Mouse (Mus musculus): ENCODE measurements around the gene Trak1.

Gene Trak1

GRCm38 (mm10) chr9:121394882-121395281 lies 97.6 kb downstream of the Trak1 start:
- 37% methylated on average over 2 of the region's 2 CpGs for WGBS

GRCm38 (mm10) chr9:121395812-121396211 lies 98.5 kb downstream of the Trak1 start:
- 77% methylated on average over 5 of the region's 5 CpGs for WGBS

GRCm38 (mm10) chr9:121398100-121398760 lies 100.9 kb downstream of the Trak1 start:
- 29% methylated on average over 17 of the region's 17 CpGs for WGBS

GRCm38 (mm10) chr9:121398761-121399160 lies 101.5 kb downstream of the Trak1 start:
- 15% methylated on average over 7 of the region's 7 CpGs for WGBS

GRCm38 (mm10) chr9:121400608-121401007 lies 103.3 kb downstream of the Trak1 start:
- 43% methylated on average over 8 of the region's 8 CpGs for whole genome bisulfite sequencing

- whole genome bisulfite sequencing, result 9% methylated on average over 16 of the region's 16 CpGs
Measured at GRCm38 (mm10) chr9:121403157-121403671, 105.9 kb downstream of the Trak1 start.

- whole genome bisulfite sequencing, result 19% methylated on average over 11 of the region's 11 CpGs
Measured at GRCm38 (mm10) chr9:121403699-121404098, 106.4 kb downstream of the Trak1 start.

GRCm38 (mm10) chr9:121405088-121405681 lies 107.9 kb downstream of the Trak1 start:
- 85% methylated on average over 8 of the region's 8 CpGs for WGBS

GRCm38 (mm10) chr9:121405792-121406191 lies 108.5 kb downstream of the Trak1 start:
- 86% methylated on average over 4 of the region's 4 CpGs for WGBS

- WGBS, result 49% methylated on average over 12 of the region's 12 CpGs
Measured at GRCm38 (mm10) chr9:121414237-121414636, 116.9 kb downstream of the Trak1 start.

GRCm38 (mm10) chr9:121415626-121416241 lies 118.4 kb downstream of the Trak1 start:
- WGBS, result 56% methylated on average over 19 of the region's 19 CpGs

- 95% methylated on average over 5 of the region's 5 CpGs for WGBS
Measured at GRCm38 (mm10) chr9:121416460-121416859, 119.2 kb downstream of the Trak1 start.

GRCm38 (mm10) chr9:121416872-121417637 lies 119.8 kb downstream of the Trak1 start:
- WGBS, result 42% methylated on average over 7 of the region's 7 CpGs

- 68% methylated on average over 3 of the region's 3 CpGs for WGBS
Measured at GRCm38 (mm10) chr9:121419011-121419410, 121.7 kb downstream of the Trak1 start.

- WGBS, result 76% methylated on average over 7 of the region's 7 CpGs
Measured at GRCm38 (mm10) chr9:121419573-121419972, 122.3 kb downstream of the Trak1 start.

GRCm38 (mm10) chr9:121420817-121421216 lies 123.5 kb downstream of the Trak1 start:
- 77% methylated on average over 6 of the region's 6 CpGs for WGBS

GRCm38 (mm10) chr9:121422402-121422801 lies 125.1 kb downstream of the Trak1 start:
- 91% methylated on average over 5 of the region's 5 CpGs for WGBS

- 60% methylated on average over 6 of the region's 6 CpGs for WGBS
Measured at GRCm38 (mm10) chr9:121423621-121424020, 126.3 kb downstream of the Trak1 start.

- WGBS, result 68% methylated on average over 16 of the region's 16 CpGs
Measured at GRCm38 (mm10) chr9:121424281-121425164, 127.2 kb downstream of the Trak1 start.

- WGBS, result 41% methylated on average over 3 of the region's 3 CpGs
Measured at GRCm38 (mm10) chr9:121426451-121426850, 129.1 kb downstream of the Trak1 start.

GRCm38 (mm10) chr9:121426902-121427301 lies 129.6 kb downstream of the Trak1 start:
- 69% methylated on average over 5 of the region's 5 CpGs for WGBS

All from cerebral cortex, adult 2 months (tissue).